Mouse (Mus musculus): ENCODE measurements around the gene Esr2. TPM values are rescaled to one million over a fixed set of nuclear protein-coding genes. Genes with fewer than 3 reads are reported as not detected.
"Not testable (repeated sequence)": the region's sequence is repeated elsewhere in the genome, so short reads cannot be mapped to it uniquely, and the experiment has no call there.

Gene Esr2
- polyA plus RNA-seq, 1 experiment from 2014 or later = 0.08 TPM

DNA sequence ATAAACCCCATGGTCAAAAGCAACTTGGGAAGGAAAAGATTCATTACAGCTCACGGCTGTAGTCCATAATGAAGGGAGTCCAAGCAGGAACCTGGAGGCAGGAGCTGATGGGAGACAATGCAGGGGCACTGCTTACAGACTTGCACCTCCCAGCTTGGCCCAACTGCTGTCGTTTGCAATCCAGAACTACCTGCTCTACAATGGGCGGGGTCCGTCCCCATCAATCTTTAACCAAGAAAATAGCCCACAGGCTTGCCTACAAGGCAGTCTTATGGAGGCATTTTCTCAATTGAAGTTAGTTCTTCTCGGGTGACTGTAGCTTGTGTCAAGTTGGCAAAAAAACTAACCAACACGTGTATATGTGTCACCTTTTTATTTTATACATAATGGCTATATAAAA is 3.4 kb upstream of the Esr2 start:
- no peaks in the 10 kb centered on the region for H3K36me3 ChIP-seq (ENCODE audit: control insufficient read depth, insufficient read depth, low read length)
- 0 out of 2 replicates have a peak, but pooled peaks cover 2% of the 10 kb centered on the region for H3K4me1 ChIP-seq (ENCODE audit: control insufficient read depth, insufficient read depth, low read length)
- WGBS = 76% methylated on average over 6 of the region's 6 CpGs
- no peaks in the 10 kb centered on the region for H3K27me3 ChIP-seq (ENCODE audit: control insufficient read depth, insufficient read depth, low read length)
- ATAC-seq (ENCODE audit: low read depth) = no peak
- H3K27ac ChIP-seq (ENCODE audit: low read depth, low read length) = no peak overlapping the region
- no peak overlapping the region for H3K4me3 ChIP-seq (ENCODE audit: low read depth, low read length)
- no peak overlapping the region for H3K4me2 ChIP-seq (ENCODE audit: low read depth, low read length)
- no peak overlapping the region for H3K9ac ChIP-seq (replicated peaks; ENCODE audit: low read depth, low read length)
- no peaks in the 10 kb centered on the region for H3K9me3 ChIP-seq (ENCODE audit: control insufficient read depth, low read length)

DNA sequence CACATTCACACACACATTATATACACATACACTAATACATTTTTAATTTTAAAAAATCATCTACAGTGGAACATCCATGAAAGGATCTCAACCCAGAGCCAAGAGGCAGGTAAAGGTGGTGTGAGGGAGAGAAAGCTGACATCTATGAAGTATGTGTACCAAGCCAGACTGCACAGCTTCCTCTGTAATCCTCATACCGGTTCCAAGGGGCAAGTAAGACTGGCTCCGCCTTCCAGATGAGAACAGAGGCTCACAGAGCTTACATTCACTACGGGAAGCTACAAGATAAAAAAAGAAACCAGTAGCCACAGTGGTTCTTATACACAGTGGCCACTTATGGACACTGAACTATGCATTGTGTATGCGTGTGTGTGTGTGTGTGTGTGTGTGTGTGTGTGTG is 2.5 kb upstream of the Esr2 start:
- no peak overlapping the region for H3K4me3 ChIP-seq (ENCODE audit: low read depth, low read length)
- H3K9me3 ChIP-seq (ENCODE audit: control insufficient read depth, low read length) = no peaks in the 10 kb centered on the region
- H3K4me2 ChIP-seq (ENCODE audit: low read depth, low read length) = no peak overlapping the region
- no peaks in the 10 kb centered on the region for H3K36me3 ChIP-seq (ENCODE audit: control insufficient read depth, insufficient read depth, low read length)
- H3K4me1 ChIP-seq (ENCODE audit: control insufficient read depth, insufficient read depth, low read length) = 0 out of 2 replicates have a peak, but pooled peaks cover 2% of the 10 kb centered on the region
- H3K9ac ChIP-seq (replicated peaks; ENCODE audit: low read depth, low read length) = no peak overlapping the region
- H3K27me3 ChIP-seq (ENCODE audit: control insufficient read depth, insufficient read depth, low read length) = no peaks in the 10 kb centered on the region
- no peak for ATAC-seq (ENCODE audit: low read depth)
- WGBS = 60% methylated on average over 4 of the region's 4 CpGs
- H3K27ac ChIP-seq (ENCODE audit: low read depth, low read length) = no peak overlapping the region

DNA sequence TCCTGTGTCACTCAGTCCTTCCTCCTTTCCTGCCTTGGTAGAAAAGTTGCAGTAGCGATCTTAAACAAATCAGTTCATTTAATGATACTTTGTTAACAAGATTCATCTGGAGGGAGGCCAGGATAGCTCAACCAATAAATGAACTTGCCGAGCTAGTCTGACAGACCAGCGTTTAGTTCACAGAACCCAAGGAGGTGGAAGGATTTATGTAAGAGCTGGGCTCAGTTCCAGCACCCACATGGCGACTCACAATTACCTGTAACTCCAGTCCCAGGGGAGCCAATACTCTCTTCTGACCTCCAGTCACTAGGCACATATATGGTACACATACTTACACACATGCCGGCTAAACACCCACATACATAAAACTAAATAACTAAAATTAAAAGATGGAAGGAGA is 2.0 kb upstream of the Esr2 start:
- ATAC-seq (ENCODE audit: low read depth) = no peak
- Histone ChIP-seq H3K4me2 (ENCODE audit: low read depth, low read length) (no peak overlapping the region), H3K4me1 (ENCODE audit: control insufficient read depth, insufficient read depth, low read length) (0 out of 2 replicates have a peak, but pooled peaks cover 2% of the 10 kb centered on the region), H3K4me3 (ENCODE audit: low read depth, low read length) (no peak overlapping the region), H3K9ac (replicated peaks; ENCODE audit: low read depth, low read length) (no peak overlapping the region), H3K9me3 (ENCODE audit: control insufficient read depth, low read length) (no peaks in the 10 kb centered on the region), H3K27ac (ENCODE audit: low read depth, low read length) (no peak overlapping the region), H3K27me3 (ENCODE audit: control insufficient read depth, insufficient read depth, low read length) (no peaks in the 10 kb centered on the region), H3K36me3 (ENCODE audit: control insufficient read depth, insufficient read depth, low read length) (no peaks in the 10 kb centered on the region)
- WGBS = 68% methylated on average over 5 of the region's 5 CpGs

DNA sequence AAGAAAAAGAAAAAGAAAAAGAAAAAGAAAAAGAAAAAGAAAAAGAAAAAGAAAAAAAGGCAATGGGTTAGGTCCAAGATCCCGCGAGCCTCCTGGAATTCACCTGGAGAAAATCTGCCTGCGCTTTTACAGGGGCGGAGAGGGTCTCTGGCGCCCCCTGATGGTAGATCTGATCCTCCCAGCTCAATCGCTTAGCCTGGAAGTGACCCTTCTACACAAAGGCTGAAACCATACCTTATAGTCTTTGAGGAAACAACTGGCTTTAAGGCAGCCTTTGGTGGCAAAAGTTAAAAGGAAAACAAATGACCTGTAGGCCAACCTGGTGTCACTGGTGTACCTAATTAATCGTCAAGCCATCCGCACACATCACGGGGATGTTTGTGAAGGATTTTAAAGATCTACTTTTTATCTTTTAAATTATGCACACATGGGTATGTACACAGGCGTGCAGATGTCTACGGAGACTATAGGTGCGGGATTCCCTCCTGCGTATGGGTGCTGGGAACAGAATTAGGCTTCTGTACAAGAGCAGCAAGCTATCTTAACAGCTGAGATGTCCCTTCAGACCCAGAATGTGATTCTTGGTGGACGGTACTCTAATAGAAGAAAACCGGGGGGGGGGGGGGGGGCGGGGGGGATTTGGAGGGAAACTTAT is 932 bp upstream of the Esr2 start:
- peak; percentile 46 for ATAC-seq (ENCODE audit: low read depth)
- H3K27me3 ChIP-seq (ENCODE audit: control insufficient read depth, insufficient read depth, low read length) = no peaks in the 10 kb centered on the region
- 39% methylated on average over 16 of the region's 16 CpGs for WGBS

DNA sequence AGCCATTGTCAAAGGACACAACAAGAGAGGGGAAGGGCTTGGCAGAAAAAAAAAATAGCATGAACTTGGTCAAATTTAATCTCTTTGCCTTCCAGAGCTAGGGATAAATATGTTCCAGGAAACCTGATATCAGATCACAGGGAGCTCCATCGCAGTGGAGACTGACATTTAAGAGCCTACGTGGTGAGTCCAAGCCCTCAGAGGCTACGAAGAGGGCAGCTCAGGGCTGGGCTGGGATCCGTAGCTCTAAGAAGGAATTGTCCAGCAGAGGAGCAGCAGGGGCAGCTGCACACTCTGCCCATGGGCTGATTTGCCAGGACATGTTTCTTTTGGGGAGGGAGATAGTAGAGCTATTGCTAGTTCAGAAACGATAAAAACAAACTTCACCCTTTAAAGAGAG is 11.4 kb downstream of the Esr2 start:
- no peak for ATAC-seq (ENCODE audit: low read depth)
- Histone ChIP-seq H3K27me3 (ENCODE audit: control insufficient read depth, insufficient read depth, low read length) (no peaks in the 10 kb centered on the region), H3K36me3 (ENCODE audit: control insufficient read depth, insufficient read depth, low read length) (no peaks in the 10 kb centered on the region), H3K4me1 (ENCODE audit: control insufficient read depth, insufficient read depth, low read length) (no peaks in the 10 kb centered on the region), H3K4me3 (ENCODE audit: low read depth, low read length) (no peak overlapping the region), H3K27ac (ENCODE audit: low read depth, low read length) (no peak overlapping the region), H3K9me3 (ENCODE audit: control insufficient read depth, low read length) (no peaks in the 10 kb centered on the region), H3K9ac (replicated peaks; ENCODE audit: low read depth, low read length) (no peak overlapping the region), H3K4me2 (ENCODE audit: low read depth, low read length) (no peak overlapping the region)
- WGBS = 66% methylated on average over 5 of the region's 5 CpGs

More for the DNA sequence above, 932 bp upstream of the Esr2 start:
- no peaks in the 10 kb centered on the region for H3K36me3 ChIP-seq (ENCODE audit: control insufficient read depth, insufficient read depth, low read length)
- H3K27ac ChIP-seq (ENCODE audit: low read depth, low read length) = no peak overlapping the region
- no peak overlapping the region for H3K9ac ChIP-seq (replicated peaks; ENCODE audit: low read depth, low read length)
- peak overlapping the region; percentile 88 for H3K4me2 ChIP-seq (ENCODE audit: low read depth, low read length)
- 0 out of 2 replicates have a peak, but pooled peaks cover 2% of the 10 kb centered on the region for H3K4me1 ChIP-seq (ENCODE audit: control insufficient read depth, insufficient read depth, low read length)
- H3K4me3 ChIP-seq (ENCODE audit: low read depth, low read length) = peak overlapping the region; percentile 31; the same call in 1 of the 2 replicates
- H3K9me3 ChIP-seq (ENCODE audit: control insufficient read depth, low read length) = no peaks in the 10 kb centered on the region

DNA sequence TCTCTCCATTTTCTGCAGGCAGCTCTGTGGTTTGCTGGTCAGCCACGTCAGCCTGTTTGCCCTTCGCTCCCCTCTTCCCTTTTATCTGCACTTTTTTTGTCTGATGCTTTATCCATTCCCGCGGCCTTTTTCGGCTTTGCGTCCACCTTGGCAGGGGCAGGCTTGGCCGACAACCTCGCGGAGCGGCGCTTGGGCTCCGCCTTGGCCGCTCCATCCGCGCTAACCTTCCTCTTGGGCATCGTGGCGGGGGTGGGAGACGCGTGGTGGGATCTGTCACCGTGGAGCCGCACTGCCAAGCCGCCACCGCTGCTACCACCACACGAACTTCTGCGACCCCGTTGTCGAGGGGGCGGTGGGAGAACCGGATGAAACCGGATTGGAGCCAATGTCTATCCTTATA is 24.7 kb downstream of the Esr2 start:
- Histone ChIP-seq H3K9ac (replicated peaks; ENCODE audit: low read depth, low read length) (peak overlapping the region; percentile 46), H3K4me3 (ENCODE audit: low read depth, low read length) (peak overlapping the region; percentile 24), H3K4me2 (ENCODE audit: low read depth, low read length) (peak overlapping the region; percentile 50)
- not testable (repeated sequence) for H3K4me1 ChIP-seq (ENCODE audit: control insufficient read depth, insufficient read depth, low read length); H3K27ac ChIP-seq (ENCODE audit: low read depth, low read length); H3K27me3 ChIP-seq (ENCODE audit: control insufficient read depth, insufficient read depth, low read length); H3K9me3 ChIP-seq (ENCODE audit: control insufficient read depth, low read length); H3K36me3 ChIP-seq (ENCODE audit: control insufficient read depth, insufficient read depth, low read length); ATAC-seq (ENCODE audit: low read depth)
- 15% methylated on average over 30 of the region's 30 CpGs for WGBS

DNA sequence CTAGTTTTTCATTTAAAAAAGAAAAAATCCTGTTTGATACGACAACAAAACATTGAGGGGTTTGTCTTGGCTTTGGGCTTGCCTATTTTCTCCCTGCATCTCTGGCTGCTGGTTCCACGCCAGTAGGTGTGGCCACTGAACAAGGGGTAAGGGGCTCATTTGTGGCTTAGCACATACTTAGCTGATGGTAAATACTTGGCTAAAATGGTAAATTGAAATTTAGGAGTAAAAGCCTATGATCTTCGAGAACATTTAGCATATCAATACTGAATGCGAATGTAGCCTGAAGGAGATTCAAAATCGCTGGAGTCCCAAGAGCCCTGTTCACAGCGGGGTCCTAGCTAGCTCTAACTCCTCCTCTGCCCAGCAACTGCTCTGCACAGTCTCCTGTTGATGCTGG is 40.4 kb downstream of the Esr2 start:
- Histone ChIP-seq H3K4me1 (ENCODE audit: control insufficient read depth, insufficient read depth, low read length) (no peaks in the 10 kb centered on the region), H3K27ac (ENCODE audit: low read depth, low read length) (no peak overlapping the region), H3K9me3 (ENCODE audit: control insufficient read depth, low read length) (no peaks in the 10 kb centered on the region), H3K4me3 (ENCODE audit: low read depth, low read length) (no peak overlapping the region), H3K4me2 (ENCODE audit: low read depth, low read length) (no peak overlapping the region), H3K36me3 (ENCODE audit: control insufficient read depth, insufficient read depth, low read length) (no peaks in the 10 kb centered on the region), H3K9ac (replicated peaks; ENCODE audit: low read depth, low read length) (no peak overlapping the region), H3K27me3 (ENCODE audit: control insufficient read depth, insufficient read depth, low read length) (no peaks in the 10 kb centered on the region)
- ATAC-seq (ENCODE audit: low read depth) = no peak
- WGBS = 44% methylated on average over 6 of the region's 6 CpGs

DNA sequence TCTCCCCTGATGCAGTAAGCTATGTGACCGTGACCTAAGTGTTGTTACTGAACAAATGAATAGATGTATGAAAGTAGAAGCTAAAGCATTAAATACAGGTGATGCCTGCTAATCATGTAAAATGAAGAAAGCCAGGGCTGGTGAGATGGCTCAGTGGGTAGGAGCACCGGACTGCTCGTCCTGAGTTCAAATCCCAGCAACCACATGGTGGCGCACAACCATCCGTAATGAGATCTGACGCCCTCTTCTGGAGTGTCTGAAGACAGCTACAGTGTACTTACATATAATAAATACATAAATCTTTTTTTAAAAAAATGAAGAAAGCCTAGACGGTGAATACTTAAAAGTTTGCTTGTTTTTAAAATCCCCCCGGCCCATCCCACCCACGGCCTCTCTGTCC is 44.0 kb downstream of the Esr2 start:
- H3K27me3 ChIP-seq (ENCODE audit: control insufficient read depth, insufficient read depth, low read length); H3K36me3 ChIP-seq (ENCODE audit: control insufficient read depth, insufficient read depth, low read length); H3K9me3 ChIP-seq (ENCODE audit: control insufficient read depth, low read length); H3K4me2 ChIP-seq (ENCODE audit: low read depth, low read length); H3K9ac ChIP-seq (replicated peaks; ENCODE audit: low read depth, low read length); H3K4me3 ChIP-seq (ENCODE audit: low read depth, low read length); ATAC-seq (ENCODE audit: low read depth); H3K27ac ChIP-seq (ENCODE audit: low read depth, low read length); H3K4me1 ChIP-seq (ENCODE audit: control insufficient read depth, insufficient read depth, low read length): not testable (repeated sequence)
- 88% methylated on average over 9 of the region's 9 CpGs for WGBS

DNA sequence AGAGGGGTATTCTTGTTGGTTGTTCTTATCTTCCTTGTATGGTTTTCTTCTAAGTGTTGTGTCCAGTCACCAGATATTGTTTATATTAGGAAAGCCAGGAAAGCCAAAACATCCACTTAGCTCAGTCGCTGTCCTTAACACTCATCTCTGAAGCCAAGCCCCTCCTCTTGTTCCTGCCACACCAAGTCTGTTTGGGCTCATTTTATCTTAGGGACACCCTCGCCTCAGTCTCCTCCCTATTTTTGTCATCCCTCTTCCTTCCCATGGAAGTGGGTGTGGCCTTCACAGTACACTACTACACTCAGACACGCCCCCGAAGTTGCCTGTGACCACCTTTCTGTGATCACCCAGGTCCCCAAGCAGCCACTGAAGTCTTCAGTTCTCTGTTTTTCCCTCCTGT is 44.5 kb downstream of the Esr2 start:
- Histone ChIP-seq H3K27ac (ENCODE audit: low read depth, low read length) (no peak overlapping the region), H3K4me2 (ENCODE audit: low read depth, low read length) (no peak overlapping the region), H3K27me3 (ENCODE audit: control insufficient read depth, insufficient read depth, low read length) (no peaks in the 10 kb centered on the region), H3K4me1 (ENCODE audit: control insufficient read depth, insufficient read depth, low read length) (no peaks in the 10 kb centered on the region), H3K9ac (replicated peaks; ENCODE audit: low read depth, low read length) (no peak overlapping the region), H3K9me3 (ENCODE audit: control insufficient read depth, low read length) (no peaks in the 10 kb centered on the region), H3K36me3 (ENCODE audit: control insufficient read depth, insufficient read depth, low read length) (no peaks in the 10 kb centered on the region), H3K4me3 (ENCODE audit: low read depth, low read length) (no peak overlapping the region)
- no peak for ATAC-seq (ENCODE audit: low read depth)
- 86% methylated on average over 4 of the region's 4 CpGs for WGBS

All from neural tube, embryonic 14.5 days (tissue).